Mouse (Mus musculus) lung, postnatal 36 days (tissue): ENCODE measurements around the gene Krt36.
A peak's percentile ranks its signal among the peaks of the same experiment; 100 is the strongest.

Experiments
- DNase-seq: peaks from one replicate; pipeline ENCODE4 v3.0.0; 2022; ENCODE audit warnings: mixed read lengths

The Krt36 gene

GRCm38 (mm10) chr11:100105576-100106122 lies at the start of gene Krt36:
TSS of gene Krt36 (minus strand) at chr11:100105626.
- DNase-seq, result no peak

- DNase-seq, result no peak
These were observed 43.3 kb upstream of the Krt36 start, which contains the start of gene Krt19 for GRCm38 (mm10) chr11:100148615-100149330. TSS of gene Krt19 (minus strand) at chr11:100148665.

GRCm38 (mm10) chr11:100147566-100148353 lies 42.3 kb upstream of the Krt36 start:
- DNase-seq, result no peak

GRCm38 (mm10) chr11:100145858-100146560 lies 40.6 kb upstream of the Krt36 start:
- DNase-seq, result peak; percentile 90

- DNase-seq, result peak; percentile 79
These were observed 39.7 kb upstream of the Krt36 start for GRCm38 (mm10) chr11:100145104-100145503.

GRCm38 (mm10) chr11:100140966-100141365 lies 35.5 kb upstream of the Krt36 start:
- peak; percentile 28 for DNase-seq

GRCm38 (mm10) chr11:100139391-100139790 lies 34.0 kb upstream of the Krt36 start:
- DNase-seq, result no peak

- DNase-seq, result no peak
These were observed 33.4 kb upstream of the Krt36 start for GRCm38 (mm10) chr11:100138809-100139208.

- DNase-seq, result no peak
These were observed 32.3 kb upstream of the Krt36 start for GRCm38 (mm10) chr11:100137693-100138092.

- no peak for DNase-seq
These were observed 31.1 kb upstream of the Krt36 start for GRCm38 (mm10) chr11:100136559-100136958.

- no peak for DNase-seq
These were observed 30.3 kb upstream of the Krt36 start, which contains the start of gene Krt15 for GRCm38 (mm10) chr11:100135731-100136130. TSS of gene Krt15 (minus strand) at chr11:100135928.

GRCm38 (mm10) chr11:100124901-100125300 lies 19.5 kb upstream of the Krt36 start:
- DNase-seq, result no peak

GRCm38 (mm10) chr11:100121466-100121865 lies 16.0 kb upstream of the Krt36 start, which contains the start of gene Krt13:
TSS of gene Krt13 (minus strand) at chr11:100121566.
- no peak for DNase-seq

GRCm38 (mm10) chr11:100120331-100120730 lies 14.9 kb upstream of the Krt36 start:
- DNase-seq, result peak; percentile 39

- DNase-seq, result peak; percentile 58
These were observed 8.3 kb upstream of the Krt36 start for GRCm38 (mm10) chr11:100113742-100114029.

GRCm38 (mm10) chr11:100112935-100113741 lies 7.7 kb upstream of the Krt36 start:
- no peak for DNase-seq

GRCm38 (mm10) chr11:100102693-100103429 lies 2.6 kb downstream of the Krt36 start:
- DNase-seq, result no peak

- no peak for DNase-seq
These were observed 5.0 kb downstream of the Krt36 start for GRCm38 (mm10) chr11:100100391-100100790.

- no peak for DNase-seq
These were observed 7.6 kb downstream of the Krt36 start for GRCm38 (mm10) chr11:100097819-100098218.

GRCm38 (mm10) chr11:100096141-100096540 lies 9.3 kb downstream of the Krt36 start, which contains the start of gene Krt35:
TSS of gene Krt35 (minus strand) at chr11:100096241.
- DNase-seq, result no peak

GRCm38 (mm10) chr11:100088378-100089025 lies 16.9 kb downstream of the Krt36 start:
- no peak for DNase-seq
